Mouse (Mus musculus) CH12.LX (cell line): ENCODE data around the gene Acsm2. TPM values are rescaled to one million over a fixed set of nuclear protein-coding genes. Genes with fewer than 3 reads are reported as not detected.

Experiments
- DNase-seq: peaks from one replicate; pipeline ENCODE4 v3.0.0-alpha.2; 2013; ENCODE audit errors: extremely low read depth
- H3K27ac ChIP-seq: 2 replicates; pipeline ENCODE4 v1.5.1; 2012; ENCODE audit warnings: low read depth, mild to moderate bottlenecking, control low read depth, moderate library complexity; ENCODE audit not compliant: insufficient read depth
- H3K27me3 ChIP-seq: replicated peaks from 2 replicates; pipeline ENCODE3; 2012; ENCODE audit warnings: inconsistent platforms
- H3K36me3 ChIP-seq, 2 experiments: replicated peaks in 1 of 2; 2 replicates each; pipeline versions ENCODE3 to v1.6.1; 2012; ENCODE audit warnings: inconsistent platforms in 1 of 2, low read length in 1 of 2, mild to moderate bottlenecking in 1 of 2, mixed read lengths in 1 of 2, moderate library complexity in 1 of 2; ENCODE audit not compliant: control insufficient read depth in 1 of 2, insufficient read depth in 1 of 2
- H3K4me1 ChIP-seq, 2 experiments: 2 replicates each; pipeline ENCODE4 v1.6.1; 2012; ENCODE audit warnings: inconsistent platforms in 1 of 2, moderate library complexity in 1 of 2; ENCODE audit not compliant: insufficient read depth in 2 of 2, control insufficient read depth in 1 of 2
- H3K4me2 ChIP-seq: 2 replicates; pipeline ENCODE4 v1.6.1; 2012; ENCODE audit warnings: low read depth, mild to moderate bottlenecking, control low read depth; ENCODE audit not compliant: poor library complexity, insufficient read depth, severe bottlenecking
- H3K4me3 ChIP-seq, 3 experiments: fragments of 150-350 bp in 1 of 3; sonication (generic) in 1 of 3; replicated peaks in 1 of 3; 2 replicates each; pipeline versions ENCODE3 to v1.5.1; 2011 to 2012; ENCODE audit warnings: low read depth in 2 of 3, low read length in 2 of 3, mild to moderate bottlenecking in 2 of 3, moderate library complexity in 2 of 3, control low read depth in 1 of 3, improper control_type of control experiment in 1 of 3, inconsistent platforms in 1 of 3, mixed read lengths in 1 of 3; ENCODE audit not compliant: poor library complexity in 1 of 3
- H3K79me2 ChIP-seq: replicated peaks from 2 replicates; pipeline ENCODE4 v1.6.1; 2012; ENCODE audit warnings: mild to moderate bottlenecking, moderate library complexity; ENCODE audit not compliant: control insufficient read depth, poor library complexity, insufficient read depth, severe bottlenecking; ENCODE audit errors: extremely low read depth
- H3K9ac ChIP-seq: 2 replicates; pipeline ENCODE4 v1.6.1; 2012; ENCODE audit warnings: low read depth, mild to moderate bottlenecking, control low read depth, moderate library complexity; ENCODE audit not compliant: insufficient read depth
- H3K9me3 ChIP-seq: replicated peaks from 2 replicates; pipeline ENCODE3; 2012; ENCODE audit warnings: low read length, inconsistent platforms, mixed read lengths
- EP300 ChIP-seq: IDR thresholded peaks from 2 replicates; pipeline ENCODE4 v1.6.1; 2011; ENCODE audit warnings: low read length, improper control_type of control experiment
- MAFK ChIP-seq: IDR thresholded peaks from 2 replicates; pipeline ENCODE4 v1.6.1; 2011; ENCODE audit warnings: low read length, improper control_type of control experiment; ENCODE audit not compliant: insufficient replicate concordance
- POLR2A ChIP-seq: IDR thresholded peaks from 2 replicates; pipeline ENCODE4 v1.6.1; 2011; ENCODE audit warnings: low read depth, mild to moderate bottlenecking, improper control_type of control experiment, low read length
- SMC3 ChIP-seq: IDR thresholded peaks from 2 replicates; pipeline ENCODE4 v1.6.1; 2011; ENCODE audit warnings: low read depth, low read length, improper control_type of control experiment
- TCF12 ChIP-seq: IDR thresholded peaks from 2 replicates; pipeline ENCODE4 v1.6.1; 2014; ENCODE audit warnings: low read depth, mild to moderate bottlenecking, inconsistent platforms, low read length, improper control_type of control experiment
- UBTF ChIP-seq: IDR thresholded peaks from 2 replicates; pipeline ENCODE4 v1.6.1; 2012; ENCODE audit warnings: low read depth, mild to moderate bottlenecking, inconsistent platforms, low read length, improper control_type of control experiment, moderate library complexity
- dilution Hi-C: fragments of 300-500 bp; cut with MboI; formaldehyde crosslinking; loops from 2 replicates; pipeline ENCODE4 v1.14.3; 2020; ENCODE audit warnings: low sequenced_read_pairs; ENCODE audit not compliant: extremely low pct_unique_long_range_greater_than_20kb, extremely low pct_ligation_motif_present
- in situ Hi-C: fragments of 300-500 bp; cut with MboI; formaldehyde crosslinking; loops from 3 replicates; pipeline ENCODE4 v1.14.3; 2019; ENCODE audit warnings: low sequenced_read_pairs, low pct_ligation_motif_present, low pct_unique_long_range_greater_than_20kb, mixed read lengths
- polyA plus RNA-seq: library from polyadenylated mRNA; unstranded; fragments of >175 nt; gene quantifications from 2 replicates; pipeline ENCODE4 v1.2.1, GENCODE M21; 2012; ENCODE audit warnings: low read depth; ENCODE audit not compliant: insufficient read length
- total RNA-seq, 2 experiments: library from RNA; depleted of rRNA; stranded (reverse); fragments of 300-350 nt in 1 of 2; fragments of >200 nt in 1 of 2; gene quantifications; 2 replicates each; pipeline ENCODE4 v1.2.3; 2012 to 2014

Acsm2 gene
- total and polyA plus RNA-seq, 3 experiments: not detected

GRCm38 (mm10) chr7:119642307-119642706 is 88.2 kb downstream of the Acsm2 start:
- Histone ChIP-seq H3K4me1 (peaks cover 3 to 22% of the 10 kb centered on the region in 2 experiments; a peak in 3 of 4 replicates), H3K9ac (no peak overlapping the region; the same call in 1 of the 2 replicates), H3K27me3 (no peaks in the 10 kb centered on the region), H3K4me2 (no peak overlapping the region), H3K27ac (no peak overlapping the region), H3K9me3 (no peaks in the 10 kb centered on the region), H3K79me2 (no peaks in the 10 kb centered on the region), H3K4me3 (no peak overlapping the region), H3K36me3 (no peaks in the 10 kb centered on the region)
- dilution Hi-C loops (no loop called here), in situ Hi-C loops (no loop called here)
- TF ChIP-seq TCF12 (no peak), UBTF (no peak), EP300 (peak; percentile 23; the same call in 1 of the 2 replicates), SMC3 (no peak), MAFK (no peak), POLR2A (no peak)
- DNase-seq: peak; percentile 16

Other genes with a start within 250 kb of the Acsm2 start
- gene Gp2, start 95.1 kb upstream of the Acsm2 start, total RNA-seq (2012; rRNA removed): not detected in 2 replicates
- not detected in 2 replicates for gene Gp2, start 95.1 kb upstream of the Acsm2 start, total RNA-seq (2014; rRNA removed)
- not detected in 2 replicates for gene Gp2, start 95.1 kb upstream of the Acsm2 start, polyA plus RNA-seq
- gene Umod, start 75.1 kb upstream of the Acsm2 start, total RNA-seq (2012; rRNA removed): not detected in 2 replicates
- gene Umod, start 75.1 kb upstream of the Acsm2 start, total RNA-seq (2014; rRNA removed): not detected in 2 replicates
- gene Umod, start 75.1 kb upstream of the Acsm2 start, polyA plus RNA-seq: not detected in 2 replicates
- gene Acsm5, start 34.9 kb upstream of the Acsm2 start, total RNA-seq (2012; rRNA removed): not detected in 2 replicates
- gene Acsm5, start 34.9 kb upstream of the Acsm2 start, total RNA-seq (2014; rRNA removed): not detected in 2 replicates
- not detected in 2 replicates for gene Acsm5, start 34.9 kb upstream of the Acsm2 start, polyA plus RNA-seq
- gene Pdilt, start 30.9 kb upstream of the Acsm2 start, total RNA-seq (2012; rRNA removed): not detected in 2 replicates
- not detected in 2 replicates for gene Pdilt, start 30.9 kb upstream of the Acsm2 start, total RNA-seq (2014; rRNA removed)
- gene Pdilt, start 30.9 kb upstream of the Acsm2 start, polyA plus RNA-seq: 0.19 TPM in 1 of 2 replicates, not detected in the other
- gene Acsm1, start 52.7 kb downstream of the Acsm2 start, total RNA-seq (2012; rRNA removed): not detected in 2 replicates
- gene Acsm1, start 52.7 kb downstream of the Acsm2 start, total RNA-seq (2014; rRNA removed): not detected in 2 replicates
- not detected in 2 replicates for gene Acsm1, start 52.7 kb downstream of the Acsm2 start, polyA plus RNA-seq
- gene Acsm4, start 135.7 kb downstream of the Acsm2 start, total RNA-seq (2012; rRNA removed): not detected in 2 replicates
- gene Acsm4, start 135.7 kb downstream of the Acsm2 start, total RNA-seq (2014; rRNA removed): not detected in 2 replicates
- gene Acsm4, start 135.7 kb downstream of the Acsm2 start, polyA plus RNA-seq: not detected in 2 replicates
- 49.3 and 62.3 TPM in 2 replicates for gene Thumpd1, start 166.5 kb downstream of the Acsm2 start, total RNA-seq (2012; rRNA removed)
- gene Thumpd1, start 166.5 kb downstream of the Acsm2 start, total RNA-seq (2014; rRNA removed): 105 and 115 TPM in 2 replicates
- gene Thumpd1, start 166.5 kb downstream of the Acsm2 start, polyA plus RNA-seq: 102 and 120 TPM in 2 replicates
- gene Acsm3, start 206.6 kb downstream of the Acsm2 start, total RNA-seq (2012; rRNA removed): 0.13 and 0.17 TPM in 2 replicates
- not detected in 2 replicates for gene Acsm3, start 206.6 kb downstream of the Acsm2 start, total RNA-seq (2014; rRNA removed)
- 0.69 and 0.78 TPM in 2 replicates for gene Acsm3, start 206.6 kb downstream of the Acsm2 start, polyA plus RNA-seq
- 11.5 and 12.0 TPM in 2 replicates for gene Rexo5, start 239.7 kb downstream of the Acsm2 start, total RNA-seq (2012; rRNA removed)
- gene Rexo5, start 239.7 kb downstream of the Acsm2 start, total RNA-seq (2014; rRNA removed): 11.0 and 14.8 TPM in 2 replicates
- gene Rexo5, start 239.7 kb downstream of the Acsm2 start, polyA plus RNA-seq: 13.4 and 15.5 TPM in 2 replicates
- 9.8 and 10.2 TPM in 2 replicates for gene Eri2, start 239.7 kb downstream of the Acsm2 start, total RNA-seq (2012; rRNA removed)
- 14.4 and 15.4 TPM in 2 replicates for gene Eri2, start 239.7 kb downstream of the Acsm2 start, total RNA-seq (2014; rRNA removed)
- 10.9 and 13.6 TPM in 2 replicates for gene Eri2, start 239.7 kb downstream of the Acsm2 start, polyA plus RNA-seq